Mouse (Mus musculus): ENCODE measurements around the gene Mrtfb.

- TF ChIP-seq CTCF (IDR thresholded peaks at IDR 0.05; ENCODE audit: extremely low read depth, insufficient read depth, low read length) (no peak), POLR2A (IDR thresholded peaks at IDR 0.05; ENCODE audit: extremely low read depth, insufficient read depth, low read length) (no peak)
Measured at GRCm38 (mm10) chr16:13297860-13298259, 41.6 kb downstream of the Mrtfb start.

Measured in cortical plate, adult 2 months (tissue).